Mouse (Mus musculus): Measurements from ENCODE around the gene Reg1. TPM values are rescaled to one million over a fixed set of nuclear protein-coding genes. Genes with fewer than 3 reads are reported as not detected.

Gene Reg1
- polyA plus RNA-seq, 1 experiment from 2014 or later, result not detected

DNA sequence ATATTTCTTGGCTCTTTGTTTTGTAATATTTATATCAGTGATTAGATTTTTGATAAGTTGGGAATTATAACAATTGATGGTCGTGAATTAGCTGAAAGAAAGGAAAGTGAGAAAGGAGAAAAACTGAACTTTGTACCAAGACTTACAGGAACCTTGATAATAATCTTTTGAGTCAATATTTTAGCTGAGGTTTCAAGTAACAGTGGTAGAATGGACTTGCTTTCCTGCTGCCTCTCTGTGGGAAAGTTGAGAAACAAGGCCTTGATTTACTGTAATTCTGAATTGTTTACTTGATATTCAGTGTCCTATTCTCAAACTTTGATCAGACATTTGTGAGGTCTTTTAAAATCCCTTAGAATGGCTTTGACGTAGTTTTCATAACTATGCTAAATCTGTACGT, 46.8 kb downstream of the Reg1 start:
- H3K4me2 ChIP-seq (replicated peaks), result no peak overlapping the region
- no peak overlapping the region for H3K27ac ChIP-seq (replicated peaks)
- no peaks in the 10 kb centered on the region for H3K4me1 ChIP-seq
- ATAC-seq (replicated peaks), result no peak
- H3K4me3 ChIP-seq, result no peak overlapping the region
- no peak overlapping the region for H3K9ac ChIP-seq (replicated peaks)
- no peaks in the 10 kb centered on the region for H3K36me3 ChIP-seq
- WGBS, result 89% methylated on average over 3 of the region's 3 CpGs
- no peaks in the 10 kb centered on the region for H3K27me3 ChIP-seq
- H3K9me3 ChIP-seq, result no peaks in the 10 kb centered on the region

Other genes with a start within 250 kb of the Reg1 start
- not detected in 2 replicates for gene Reg3b, start 52.1 kb upstream of the Reg1 start, polyA plus RNA-seq (2015; fragmentation: Nextera tagmentation; extraction: Ambion mirVana)
- gene Reg3d, start 43.8 kb upstream of the Reg1 start, polyA plus RNA-seq (2015; fragmentation: Nextera tagmentation; extraction: Ambion mirVana), result not detected in 2 replicates
- not detected in 2 replicates for gene Reg3a, start 42.0 kb upstream of the Reg1 start, polyA plus RNA-seq (2015; fragmentation: Nextera tagmentation; extraction: Ambion mirVana)
- gene Reg2, start 27.1 kb upstream of the Reg1 start, polyA plus RNA-seq (2015; fragmentation: Nextera tagmentation; extraction: Ambion mirVana), result not detected in 2 replicates
- not detected in 2 replicates for gene Reg3g, start 46.2 kb downstream of the Reg1 start, polyA plus RNA-seq (2015; fragmentation: Nextera tagmentation; extraction: Ambion mirVana)

All from forebrain, embryonic 15.5 days (tissue).